Mouse (Mus musculus): ENCODE data around the gene Csad. TPM values are rescaled to one million over a fixed set of nuclear protein-coding genes. Genes with fewer than 3 reads are reported as not detected.
"Not testable (repeated sequence)": the region's sequence is repeated elsewhere in the genome, so short reads cannot be mapped to it uniquely, and the experiment has no call there.

Csad gene
- polyA plus RNA-seq, 1 experiment from 2014 or later = 64.3 TPM

- H3K4me3 ChIP-seq (replicated peaks) = no peak overlapping the region
- H3K9ac ChIP-seq = no peak overlapping the region
- H3K27ac ChIP-seq = no peak overlapping the region
- no peaks in the 10 kb centered on the region for H3K4me1 ChIP-seq
- no peak for ATAC-seq (ENCODE audit: insufficient read depth, low FRiP score, low read depth)
- WGBS = 86% methylated on average over 16 of the region's 16 CpGs
- H3K9me3 ChIP-seq = no peaks in the 10 kb centered on the region
- no peak overlapping the region for H3K4me2 ChIP-seq
- no peaks in the 10 kb centered on the region for H3K27me3 ChIP-seq (replicated peaks)
- peaks cover 6% of the 10 kb centered on the region; the same call in 1 of the 2 replicates for H3K36me3 ChIP-seq
Observed at GRCm38 (mm10) chr15:102175736-102176319, 28.7 kb downstream of the Csad start.

DNA sequence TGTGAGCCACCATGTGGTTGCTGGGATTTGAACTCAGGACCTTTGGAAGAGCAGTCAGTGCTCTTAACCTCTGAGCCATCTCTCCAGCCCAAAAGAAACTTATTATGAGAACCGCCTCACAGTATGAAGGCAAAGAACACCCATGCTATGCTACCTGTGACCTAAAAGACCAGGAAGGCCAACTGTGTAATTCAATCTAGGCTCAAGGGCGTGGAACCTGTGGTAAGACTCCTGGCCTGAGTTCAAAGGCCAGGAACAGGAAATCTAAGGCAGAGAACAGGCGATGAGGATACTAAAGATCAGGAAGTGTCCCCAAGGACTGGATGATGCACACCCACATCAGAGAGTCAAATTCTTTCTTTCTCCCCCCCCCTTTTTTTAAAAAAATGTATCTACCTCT is 30.9 kb downstream of the Csad start:
- 75% methylated on average over 3 of the region's 3 CpGs for WGBS

DNA sequence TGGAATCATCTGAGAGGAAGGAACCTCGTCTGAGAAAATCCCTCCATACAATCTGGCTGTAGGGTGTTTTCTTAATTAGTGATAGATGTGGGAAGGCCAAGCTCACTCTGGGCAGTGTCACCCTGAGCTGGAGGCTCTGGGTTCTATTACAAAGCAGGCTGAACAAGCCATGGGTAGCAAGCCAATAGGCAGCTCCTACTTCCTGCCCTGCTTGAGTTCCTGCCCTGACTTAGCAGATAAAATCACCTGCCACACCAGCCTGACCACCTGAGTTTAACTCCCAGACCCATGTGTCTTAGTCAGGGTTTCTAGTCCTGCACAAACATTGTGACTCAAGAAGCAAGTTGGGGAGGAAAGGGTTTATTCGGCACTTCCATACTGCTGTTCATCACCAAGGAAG is 35.5 kb downstream of the Csad start:
- Histone ChIP-seq H3K36me3 (no peaks in the 10 kb centered on the region), H3K4me3 (replicated peaks) (no peak overlapping the region), H3K9ac (no peak overlapping the region), H3K4me2 (no peak overlapping the region), H3K9me3 (no peaks in the 10 kb centered on the region), H3K27me3 (replicated peaks) (no peaks in the 10 kb centered on the region), H3K27ac (no peak overlapping the region), H3K4me1 (peaks cover 8% of the 10 kb centered on the region; the same call in 1 of the 2 replicates)
- 51% methylated on average over 2 of the region's 2 CpGs for WGBS
- peak; percentile 36; the same call in 1 of the 2 replicates for ATAC-seq (ENCODE audit: insufficient read depth, low FRiP score, low read depth)

More for the DNA sequence above, 30.9 kb downstream of the Csad start:
- Histone ChIP-seq H3K4me2 (no peak overlapping the region), H3K4me1 (no peaks in the 10 kb centered on the region), H3K4me3 (replicated peaks) (no peak overlapping the region), H3K9me3 (no peaks in the 10 kb centered on the region), H3K9ac (no peak overlapping the region), H3K36me3 (peaks cover 6% of the 10 kb centered on the region; the same call in 1 of the 2 replicates), H3K27me3 (replicated peaks) (no peaks in the 10 kb centered on the region), H3K27ac (no peak overlapping the region)
- no peak for ATAC-seq (ENCODE audit: insufficient read depth, low FRiP score, low read depth)

GRCm38 (mm10) chr15:102167620-102168021 is 36.9 kb downstream of the Csad start:
- peak; percentile 55; the same call in 1 of the 2 replicates for ATAC-seq (ENCODE audit: insufficient read depth, low FRiP score, low read depth)
- Histone ChIP-seq H3K4me2 (no peak overlapping the region), H3K4me1 (peaks cover 8% of the 10 kb centered on the region; the same call in 1 of the 2 replicates), H3K4me3 (replicated peaks) (no peak overlapping the region), H3K9me3 (no peaks in the 10 kb centered on the region), H3K9ac (no peak overlapping the region), H3K27me3 (replicated peaks) (no peaks in the 10 kb centered on the region), H3K36me3 (no peaks in the 10 kb centered on the region), H3K27ac (peak overlapping the region; percentile 42; the same call in 1 of the 2 replicates)
- WGBS = 28% methylated on average over 6 of the region's 6 CpGs

GRCm38 (mm10) chr15:102165468-102166100 is 38.9 kb downstream of the Csad start:
- Histone ChIP-seq H3K9me3 (no peaks in the 10 kb centered on the region), H3K4me1 (peaks cover 8% of the 10 kb centered on the region; the same call in 1 of the 2 replicates), H3K4me2 (no peak overlapping the region), H3K36me3 (no peaks in the 10 kb centered on the region), H3K4me3 (replicated peaks) (no peak overlapping the region), H3K27me3 (replicated peaks) (no peaks in the 10 kb centered on the region), H3K9ac (no peak overlapping the region), H3K27ac (no peak overlapping the region)
- 40% methylated on average over 6 of the region's 6 CpGs for WGBS
- ATAC-seq (ENCODE audit: insufficient read depth, low FRiP score, low read depth) = no peak

DNA sequence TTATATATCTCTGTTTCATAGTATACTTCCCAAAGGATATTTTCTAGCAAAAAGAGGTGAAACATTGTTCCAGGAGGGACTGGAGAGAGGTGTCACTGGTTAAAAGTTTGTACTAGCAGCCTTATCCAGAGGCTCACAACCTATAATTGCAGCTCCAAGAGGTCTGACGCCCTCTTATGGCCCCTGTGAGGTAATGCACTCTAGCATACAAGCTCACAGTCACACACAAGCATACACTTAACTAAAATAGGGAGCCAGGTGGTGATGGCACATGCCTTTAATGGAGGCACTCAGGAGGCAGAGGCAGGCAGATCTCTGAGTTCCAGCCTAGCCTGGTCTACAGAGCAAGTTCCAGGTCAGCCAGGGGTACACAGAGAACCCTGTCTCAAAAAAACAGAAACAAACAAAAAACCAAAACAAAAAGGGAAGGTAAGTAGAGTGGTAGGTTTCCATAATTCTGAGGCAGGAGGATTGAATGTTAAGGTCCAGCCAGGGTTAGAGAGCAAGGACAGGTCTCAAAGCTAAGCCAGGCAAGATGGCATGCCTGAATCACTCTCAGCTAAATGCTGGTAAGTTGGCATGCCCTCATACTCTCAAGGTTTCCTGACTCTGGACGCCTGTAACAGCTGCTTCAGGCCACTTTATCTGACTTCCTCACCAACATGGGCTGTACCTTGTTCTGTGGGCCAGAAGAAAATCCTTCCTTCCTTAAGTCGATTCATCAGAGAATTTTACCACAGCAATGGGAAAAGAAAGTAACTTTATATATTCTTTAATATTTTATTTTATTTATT is 40.4 kb downstream of the Csad start:
- Histone ChIP-seq H3K4me3 (replicated peaks) (no peak overlapping the region), H3K36me3 (no peaks in the 10 kb centered on the region), H3K4me2 (no peak overlapping the region), H3K9me3 (no peaks in the 10 kb centered on the region), H3K27ac (no peak overlapping the region), H3K27me3 (replicated peaks) (no peaks in the 10 kb centered on the region), H3K9ac (no peak overlapping the region), H3K4me1 (peaks cover 8% of the 10 kb centered on the region; the same call in 1 of the 2 replicates)
- WGBS = 51% methylated on average over 3 of the region's 3 CpGs
- no peak for ATAC-seq (ENCODE audit: insufficient read depth, low FRiP score, low read depth)

DNA sequence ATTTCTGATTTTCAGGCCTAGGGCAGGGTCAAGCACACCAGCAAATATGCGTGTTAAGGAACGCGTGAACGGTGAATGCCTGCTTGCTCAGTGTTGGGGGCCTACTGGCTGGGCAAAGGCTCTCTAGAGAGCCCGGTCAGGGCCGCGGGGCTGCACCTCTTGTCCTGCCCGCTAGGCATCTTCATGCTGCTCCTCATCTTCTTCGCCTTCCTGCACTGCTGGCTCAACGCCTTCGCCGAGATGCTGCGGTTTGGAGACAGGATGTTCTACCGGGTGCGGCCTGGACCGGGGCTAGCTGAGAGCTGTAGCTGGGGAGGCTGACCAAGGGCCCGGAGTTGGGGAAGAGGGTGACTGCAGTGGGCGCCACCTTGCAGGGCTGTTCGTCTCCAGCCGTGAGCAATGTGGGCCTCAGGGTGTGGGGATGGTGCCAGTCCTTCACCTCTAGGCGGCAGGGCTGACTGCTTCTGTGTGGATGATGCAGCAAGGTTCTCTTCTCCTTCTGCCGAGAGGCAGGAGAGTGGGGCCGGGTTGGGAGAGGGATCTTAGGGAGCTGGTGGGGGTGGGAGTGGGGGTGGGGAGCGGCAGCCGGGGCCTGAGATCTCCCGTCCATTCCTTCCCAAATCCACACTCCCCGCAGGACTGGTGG is 44.0 kb downstream of the Csad start:
- 61% methylated on average over 26 of the region's 27 CpGs for WGBS
- H3K4me2 ChIP-seq = no peak overlapping the region
- no peaks in the 10 kb centered on the region for H3K9me3 ChIP-seq
- H3K27me3 ChIP-seq (replicated peaks) = no peaks in the 10 kb centered on the region
- no peaks in the 10 kb centered on the region for H3K36me3 ChIP-seq
- no peak for ATAC-seq (ENCODE audit: insufficient read depth, low FRiP score, low read depth)
- no peak overlapping the region for H3K4me3 ChIP-seq (replicated peaks)
- no peak overlapping the region for H3K9ac ChIP-seq
- H3K27ac ChIP-seq = no peak overlapping the region
- no peaks in the 10 kb centered on the region for H3K4me1 ChIP-seq

DNA sequence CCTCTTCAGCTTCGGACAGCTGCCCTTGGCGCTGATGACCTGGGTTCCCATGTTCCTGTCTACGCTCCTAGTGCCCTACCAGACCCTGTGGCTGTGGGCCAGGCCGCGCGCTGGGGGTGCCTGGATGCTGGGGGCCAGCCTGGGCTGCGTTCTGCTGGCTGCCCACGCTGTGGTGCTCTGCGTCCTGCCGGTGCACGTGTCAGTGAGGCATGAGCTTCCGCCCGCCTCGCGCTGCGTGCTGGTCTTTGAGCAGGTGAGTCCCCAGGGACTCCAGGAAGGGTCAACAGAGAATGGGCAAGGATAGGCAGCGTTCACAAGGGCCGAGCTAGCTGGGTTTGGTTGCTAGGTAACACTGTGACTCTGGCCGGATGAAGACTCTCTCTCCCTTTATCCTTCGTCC is 47.7 kb downstream of the Csad start:
- Histone ChIP-seq H3K9me3 (no peaks in the 10 kb centered on the region), H3K4me2 (no peak overlapping the region), H3K4me3 (replicated peaks) (no peak overlapping the region), H3K27ac (no peak overlapping the region), H3K4me1 (no peaks in the 10 kb centered on the region), H3K36me3 (no peaks in the 10 kb centered on the region), H3K27me3 (replicated peaks) (no peaks in the 10 kb centered on the region), H3K9ac (no peak overlapping the region; the same call in 1 of the 2 replicates)
- 50% methylated on average over 20 of the region's 20 CpGs for WGBS
- no peak for ATAC-seq (ENCODE audit: insufficient read depth, low FRiP score, low read depth)

DNA sequence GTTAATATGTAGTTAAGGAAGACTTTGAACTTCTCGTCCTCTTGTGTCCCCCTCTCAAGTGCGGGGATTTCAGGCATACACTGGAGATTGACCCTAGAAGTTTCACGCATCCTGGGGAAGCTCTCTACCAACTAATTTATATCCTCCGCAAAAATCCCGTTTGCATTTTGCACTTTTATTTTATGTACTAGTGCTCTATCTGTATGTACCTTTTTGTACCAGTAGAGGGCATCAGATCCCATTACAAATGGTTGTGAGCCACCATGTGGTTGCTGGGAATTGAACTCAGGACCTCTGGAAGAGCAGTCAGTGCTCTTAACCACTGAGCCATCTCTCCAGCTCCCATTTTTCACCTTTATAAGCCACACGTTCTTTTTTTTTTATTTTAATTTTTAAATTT is 49.5 kb downstream of the Csad start:
- not testable (repeated sequence) for H3K4me2 ChIP-seq; ATAC-seq (ENCODE audit: insufficient read depth, low FRiP score, low read depth); H3K36me3 ChIP-seq; H3K9me3 ChIP-seq; H3K9ac ChIP-seq; H3K27ac ChIP-seq; H3K27me3 ChIP-seq (replicated peaks); H3K4me3 ChIP-seq (replicated peaks)
- WGBS = 88% methylated on average over 6 of the region's 6 CpGs
- peaks cover 12% of the 10 kb centered on the region; the same call in 1 of the 2 replicates for H3K4me1 ChIP-seq

- H3K27me3 ChIP-seq (replicated peaks) = no peaks in the 10 kb centered on the region
- H3K9me3 ChIP-seq = no peaks in the 10 kb centered on the region
- no peak overlapping the region for H3K4me2 ChIP-seq
- peaks cover 12% of the 10 kb centered on the region for H3K4me1 ChIP-seq
- H3K36me3 ChIP-seq = no peaks in the 10 kb centered on the region
- H3K27ac ChIP-seq = no peak overlapping the region
- H3K9ac ChIP-seq = no peak overlapping the region
- no peak overlapping the region for H3K4me3 ChIP-seq (replicated peaks)
- 43% methylated on average over 4 of the region's 4 CpGs for WGBS
- no peak for ATAC-seq (ENCODE audit: insufficient read depth, low FRiP score, low read depth)
Observed at GRCm38 (mm10) chr15:102152646-102153045, 51.9 kb downstream of the Csad start.

DNA sequence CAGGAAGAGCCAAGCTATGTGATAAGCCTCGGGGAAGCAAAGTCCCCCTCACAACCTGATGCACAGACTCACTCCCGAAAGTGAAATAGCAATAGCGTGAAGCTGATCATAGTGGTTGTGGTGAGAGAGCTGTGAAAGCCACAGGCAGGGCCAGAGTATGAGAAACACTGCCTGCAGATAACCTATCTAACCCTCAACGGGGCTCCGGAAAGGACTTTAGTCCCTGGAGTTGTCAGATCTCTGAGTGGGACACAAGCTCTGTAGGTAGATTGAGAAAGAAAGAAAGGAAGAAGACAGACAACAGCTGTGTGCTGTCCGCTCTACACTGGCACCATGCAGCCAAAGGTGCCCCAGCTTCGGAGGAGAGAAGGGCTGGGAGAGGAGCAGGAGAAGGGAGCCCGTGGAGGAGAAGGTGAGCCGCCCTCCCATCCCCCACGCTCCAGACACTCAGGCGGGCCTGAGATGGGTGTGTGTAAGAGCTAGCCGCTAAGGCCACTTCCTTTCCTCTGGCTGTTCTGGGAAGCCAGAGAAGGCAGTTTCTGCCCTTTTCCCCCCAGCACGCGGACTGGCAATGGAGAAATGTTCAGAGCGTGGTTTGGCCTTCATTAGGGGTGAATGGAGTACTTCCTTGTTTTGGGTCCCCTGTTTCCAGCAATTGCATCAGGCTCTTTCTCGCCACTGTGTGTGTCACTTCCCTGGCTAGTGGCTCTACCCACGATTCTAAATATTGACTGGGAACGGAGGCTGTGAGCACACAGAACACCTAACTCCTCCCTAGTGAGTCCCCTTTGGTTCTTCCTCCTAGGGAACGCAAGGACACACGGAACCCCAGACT is 54.0 kb downstream of the Csad start, which contains the start of gene Soat2:
TSS of gene Soat2 (plus strand) at position 226 of the 835 bp plus-strand sequence.
- no peaks in the 10 kb centered on the region for H3K36me3 ChIP-seq
- H3K4me1 ChIP-seq = peaks cover 12% of the 10 kb centered on the region
- WGBS = 29% methylated on average over 20 of the region's 20 CpGs
- H3K27me3 ChIP-seq (replicated peaks) = 0 out of 2 replicates have a peak, but pooled peaks cover 4% of the 10 kb centered on the region
- no peak within 1 kb of the TSS; the same call in 1 of the 2 replicates for H3K4me3 ChIP-seq (replicated peaks)
- H3K9me3 ChIP-seq = no peaks in the 10 kb centered on the region
- ATAC-seq (ENCODE audit: insufficient read depth, low FRiP score, low read depth) = peak; percentile 65
- H3K27ac ChIP-seq = peak within 1 kb of the TSS; percentile 26
- H3K9ac ChIP-seq = no peak within 1 kb of the TSS
- H3K4me2 ChIP-seq = peak within 1 kb of the TSS; percentile 38
